Mouse (Mus musculus): Measurements from ENCODE around the gene Exoc3l. TPM values are rescaled to one million over a fixed set of nuclear protein-coding genes. Genes with fewer than 3 reads are reported as not detected.

Gene Exoc3l
- polyA plus RNA-seq, 1 experiment: 1.4 TPM

DNA sequence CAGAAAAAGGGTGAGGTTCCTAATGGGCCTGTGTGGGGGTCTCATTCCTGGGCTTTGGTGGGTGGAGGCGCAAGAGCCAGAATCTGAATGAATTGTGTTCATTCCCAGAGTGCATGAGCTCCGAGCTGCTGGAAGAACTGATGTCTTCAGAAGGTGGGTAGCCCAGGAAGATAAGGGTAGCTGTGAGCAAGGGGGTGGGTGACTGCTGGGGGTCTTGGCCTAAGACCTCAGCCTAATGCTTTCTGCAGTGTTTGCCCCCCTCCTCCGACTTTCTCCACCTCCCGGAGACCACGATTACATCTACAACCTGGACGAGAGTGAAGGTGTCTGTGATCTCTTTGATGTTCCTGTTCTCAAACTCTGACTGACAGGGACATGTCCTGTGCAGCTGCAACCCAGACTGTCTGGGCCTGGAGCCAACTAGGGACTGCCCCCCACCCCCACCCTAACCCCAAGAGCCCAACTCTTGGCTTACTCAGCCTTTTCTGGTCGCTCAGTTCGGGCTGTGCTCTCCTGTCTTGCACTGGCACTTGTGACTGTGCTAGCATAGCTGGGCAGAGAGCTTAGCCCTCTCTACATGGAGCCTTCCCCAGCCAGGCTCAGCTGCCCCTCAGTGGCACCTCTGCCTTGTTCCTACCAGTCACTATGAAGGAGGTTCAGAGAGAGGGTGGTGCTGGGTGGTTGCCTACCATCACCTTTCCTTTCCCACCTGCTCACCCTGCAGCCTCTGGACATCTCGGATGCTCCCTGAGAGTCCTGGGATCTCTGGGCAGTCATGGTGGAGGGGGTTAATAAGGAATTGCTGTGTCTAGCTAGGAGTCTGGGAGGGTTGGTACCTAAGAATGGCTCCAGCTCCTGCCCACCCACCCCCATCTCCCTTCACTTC is 8.7 kb upstream of the Exoc3l start:
- TF ChIP-seq GATA1 (IDR thresholded peaks at IDR 0.05; ENCODE audit: low read length): no peak

DNA sequence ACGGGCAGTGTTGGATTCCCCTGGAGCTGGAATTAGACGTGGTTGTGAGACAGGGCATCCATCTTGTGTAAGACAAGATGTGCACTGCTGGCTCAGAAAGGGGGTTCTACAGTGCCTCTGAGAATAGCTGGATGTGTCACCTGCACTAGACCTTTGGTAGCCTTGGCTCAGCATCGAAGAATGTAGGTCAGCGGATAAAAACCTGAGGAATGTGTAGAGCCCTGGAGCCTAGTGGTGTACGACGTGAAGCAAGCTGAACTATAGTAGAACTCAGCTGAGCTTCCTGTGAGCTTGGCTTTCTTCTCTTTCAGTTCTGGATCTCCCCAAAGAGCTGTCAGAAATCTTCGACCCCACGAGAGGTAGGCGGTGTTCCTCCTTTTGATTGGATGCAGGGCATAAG is 8.0 kb upstream of the Exoc3l start:
- no peak for TF ChIP-seq GATA1 (IDR thresholded peaks at IDR 0.05; ENCODE audit: low read length)

DNA sequence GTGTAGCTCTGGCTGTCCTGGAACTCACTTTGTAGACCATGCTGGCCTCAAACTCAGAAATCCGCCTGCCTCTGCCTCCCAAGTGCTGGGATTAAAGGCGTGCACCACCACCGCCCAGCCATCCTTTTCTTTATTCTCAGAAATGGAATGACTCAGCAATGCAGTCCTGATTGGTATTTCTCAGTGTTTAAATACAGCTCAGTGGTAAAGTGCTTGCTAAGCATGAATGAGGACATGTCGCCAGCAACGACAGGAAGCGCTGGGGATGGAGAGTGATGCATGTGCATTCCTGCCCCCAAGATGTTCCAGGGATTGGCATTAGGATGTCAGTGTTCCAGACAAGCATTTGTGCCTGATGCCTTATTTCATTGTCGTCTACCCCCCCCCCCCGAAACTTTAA is 7.5 kb upstream of the Exoc3l start:
- no peak for TF ChIP-seq GATA1 (IDR thresholded peaks at IDR 0.05; ENCODE audit: low read length)

DNA sequence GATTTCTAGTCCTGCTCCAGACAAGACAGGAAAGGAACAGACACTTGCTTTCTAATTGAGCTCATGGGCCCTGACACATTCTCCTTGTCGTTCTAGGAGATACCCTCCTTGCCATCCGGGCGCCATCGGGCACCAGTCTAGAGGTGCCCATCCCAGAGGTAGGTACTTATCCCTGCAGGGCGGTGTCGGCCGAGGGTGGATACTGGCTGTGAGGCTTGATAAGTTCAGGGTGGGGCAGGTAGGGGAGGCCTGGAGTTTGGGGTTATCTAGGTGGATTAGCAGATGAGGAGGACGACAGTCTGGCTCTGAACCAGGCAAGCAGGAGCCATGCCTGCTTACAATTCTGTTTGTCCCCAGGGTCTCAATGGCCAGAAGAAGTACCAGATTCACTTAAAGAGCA is 4.1 kb upstream of the Exoc3l start:
- TF ChIP-seq GATA1 (IDR thresholded peaks at IDR 0.05; ENCODE audit: low read length): no peak

DNA sequence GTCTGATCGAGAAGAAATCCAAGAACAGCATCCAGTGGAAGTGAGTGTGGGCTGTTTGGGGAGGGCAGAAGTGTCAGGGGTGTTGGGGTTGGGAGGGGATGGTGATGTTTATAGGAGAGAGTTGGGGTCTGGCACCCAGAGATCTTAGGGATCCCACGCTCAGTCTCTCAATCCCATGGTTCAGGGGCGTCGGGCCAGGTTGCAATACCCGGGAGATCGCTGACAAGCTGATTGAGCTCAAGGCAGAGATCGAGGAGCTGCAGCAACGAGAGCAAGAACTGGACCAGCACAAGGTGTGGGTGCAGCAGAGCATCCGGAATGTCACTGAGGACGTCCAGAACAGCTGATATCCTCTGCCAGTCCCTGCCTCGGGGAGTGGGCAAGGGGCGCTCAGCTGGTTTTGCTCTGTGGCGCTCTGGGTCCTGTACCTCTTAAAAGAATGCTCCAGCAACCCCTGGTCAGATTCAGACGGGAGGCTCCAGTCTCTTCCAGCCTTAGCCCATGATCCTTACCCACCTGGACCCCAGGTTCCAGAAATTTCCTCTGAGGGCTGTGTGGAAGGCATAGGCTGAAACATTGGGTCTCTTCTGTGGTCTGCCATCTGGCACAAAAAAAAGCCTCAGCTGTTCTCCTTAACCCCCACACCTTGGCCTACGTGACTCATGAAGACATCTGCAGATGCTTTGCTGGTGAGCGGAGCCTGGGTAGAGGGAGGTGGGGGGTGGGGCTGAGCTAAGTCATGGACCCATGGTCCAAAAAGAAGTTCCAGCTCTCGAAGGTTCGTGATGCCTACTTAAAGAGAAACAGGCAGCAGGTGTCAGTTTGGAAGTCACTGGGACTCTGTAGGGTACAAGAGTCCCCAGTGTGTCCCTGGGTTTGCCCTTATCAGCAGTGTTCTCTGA is 2.7 kb upstream of the Exoc3l start:
- TF ChIP-seq GATA1 (IDR thresholded peaks at IDR 0.05; ENCODE audit: low read length): no peak

DNA sequence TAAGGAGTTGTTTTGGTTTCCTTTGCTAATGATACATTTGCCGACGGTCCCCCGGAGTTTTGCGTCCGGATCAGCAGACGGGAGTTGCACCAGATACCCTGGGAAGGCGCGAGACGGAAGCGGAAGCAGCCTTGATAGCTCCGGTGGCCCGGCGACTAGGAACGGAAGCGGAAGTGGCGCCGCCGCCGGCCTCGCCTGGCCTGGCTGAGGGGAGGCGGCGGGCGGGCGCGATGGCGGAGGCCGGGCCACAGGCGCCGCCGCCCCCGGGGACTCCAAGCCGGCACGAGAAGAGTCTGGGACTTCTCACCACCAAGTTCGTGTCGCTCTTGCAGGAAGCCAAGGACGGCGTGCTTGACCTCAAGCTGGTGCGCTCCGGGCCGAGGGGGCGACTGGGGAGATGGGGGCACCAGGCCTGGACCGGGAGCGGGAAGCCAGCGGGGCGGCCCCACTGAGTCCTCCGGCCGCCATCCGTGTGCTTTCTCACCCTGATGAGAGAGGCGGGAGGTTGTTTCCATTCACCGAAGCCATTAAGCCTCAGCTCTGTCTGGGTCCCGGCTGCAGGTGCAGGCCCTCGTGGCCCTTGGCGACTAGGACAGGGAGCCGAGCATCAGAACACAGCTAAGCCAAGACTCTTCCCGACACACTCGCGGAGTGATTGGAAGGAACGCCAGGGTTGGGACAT is 1.8 kb upstream of the Exoc3l start, which contains the start of gene E2f4:
Gene E2f4 (plus strand): TSS at position 153 of the 682 bp plus-strand sequence.
- TF ChIP-seq GATA1 (IDR thresholded peaks at IDR 0.05; ENCODE audit: low read length): no peak

DNA sequence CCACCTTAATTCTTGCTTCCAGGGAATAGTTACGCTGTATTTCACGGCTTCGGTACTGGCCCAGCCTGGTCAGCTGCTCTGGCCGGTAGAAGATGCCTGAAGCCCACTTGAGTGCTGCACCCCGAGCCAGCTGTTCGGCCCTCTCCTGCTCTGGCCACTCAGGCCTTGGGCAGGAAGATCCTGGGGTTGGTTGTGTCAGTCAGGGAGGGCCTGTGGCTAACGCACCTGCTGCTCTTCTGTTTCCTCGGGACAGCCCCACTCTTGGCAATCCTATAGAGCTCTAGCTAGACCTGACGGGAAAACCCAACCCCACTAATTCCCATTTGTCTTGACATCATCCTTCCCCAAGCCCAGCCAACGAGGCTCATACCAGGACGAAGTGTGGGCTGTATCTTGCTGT is 645 bp downstream of the Exoc3l start:
- TF ChIP-seq GATA1 (IDR thresholded peaks at IDR 0.05; ENCODE audit: low read length): no peak

DNA sequence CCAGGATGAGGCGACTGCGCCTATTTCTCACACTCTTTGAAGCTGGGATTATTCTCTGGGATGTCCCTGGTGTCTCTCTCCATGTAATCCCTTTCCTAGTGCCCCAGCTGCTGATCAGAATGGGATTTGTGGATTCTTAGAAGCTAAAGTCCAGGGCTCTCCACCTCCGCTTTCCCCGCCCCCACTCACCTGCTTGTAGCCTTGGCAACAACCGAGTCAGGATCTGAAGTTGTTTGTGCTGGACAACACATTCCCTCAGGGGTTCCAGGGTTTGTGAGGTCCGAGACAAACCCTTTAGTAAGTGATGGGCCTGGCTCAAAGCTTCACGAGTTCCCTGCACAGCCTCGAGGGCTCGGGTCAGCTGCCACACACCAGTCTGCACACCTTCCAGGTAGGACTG is 1.1 kb downstream of the Exoc3l start:
- no peak for TF ChIP-seq GATA1 (IDR thresholded peaks at IDR 0.05; ENCODE audit: low read length)

DNA sequence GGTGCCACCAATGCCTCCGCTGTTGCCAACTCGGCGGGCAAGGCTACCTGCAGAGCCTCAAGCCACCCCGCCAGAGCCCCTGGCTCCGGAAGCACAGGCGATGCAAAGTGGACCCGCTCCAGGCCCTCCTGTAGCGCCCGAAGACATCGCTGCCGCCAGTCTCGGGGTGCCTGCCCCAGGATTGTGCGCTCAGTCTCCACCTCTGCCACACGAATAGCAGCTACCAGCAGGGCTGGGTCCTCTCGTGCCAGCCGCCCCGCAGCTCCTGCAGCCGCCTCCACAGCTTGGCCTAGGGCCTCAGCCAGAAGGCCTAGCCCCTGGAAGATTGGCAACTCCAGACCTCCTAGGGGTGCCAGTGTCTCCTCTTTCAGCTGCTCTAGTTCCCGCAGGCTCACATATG is 2.5 kb downstream of the Exoc3l start:
- TF ChIP-seq GATA1 (IDR thresholded peaks at IDR 0.05; ENCODE audit: low read length): no peak

DNA sequence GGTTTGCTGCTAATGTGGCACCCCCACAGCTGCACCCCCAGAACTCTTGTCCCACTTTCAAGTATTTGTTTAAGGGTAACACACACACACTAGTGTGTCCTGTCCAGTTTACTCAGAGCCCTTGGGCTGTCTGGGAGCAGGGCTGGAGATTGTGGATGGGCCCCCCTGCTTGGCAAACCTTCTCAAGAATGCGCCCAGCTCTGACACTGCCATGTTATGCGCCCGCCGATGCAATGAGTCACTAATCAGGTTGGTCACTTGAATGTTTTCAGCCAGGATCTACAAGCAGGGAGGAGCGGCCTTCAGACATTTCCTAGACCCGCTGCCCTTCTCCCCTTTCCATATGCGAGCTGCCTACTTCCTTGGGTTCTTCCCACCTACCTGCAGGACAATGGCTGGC is 3.4 kb downstream of the Exoc3l start:
- no peak for TF ChIP-seq GATA1 (IDR thresholded peaks at IDR 0.05; ENCODE audit: low read length)

DNA sequence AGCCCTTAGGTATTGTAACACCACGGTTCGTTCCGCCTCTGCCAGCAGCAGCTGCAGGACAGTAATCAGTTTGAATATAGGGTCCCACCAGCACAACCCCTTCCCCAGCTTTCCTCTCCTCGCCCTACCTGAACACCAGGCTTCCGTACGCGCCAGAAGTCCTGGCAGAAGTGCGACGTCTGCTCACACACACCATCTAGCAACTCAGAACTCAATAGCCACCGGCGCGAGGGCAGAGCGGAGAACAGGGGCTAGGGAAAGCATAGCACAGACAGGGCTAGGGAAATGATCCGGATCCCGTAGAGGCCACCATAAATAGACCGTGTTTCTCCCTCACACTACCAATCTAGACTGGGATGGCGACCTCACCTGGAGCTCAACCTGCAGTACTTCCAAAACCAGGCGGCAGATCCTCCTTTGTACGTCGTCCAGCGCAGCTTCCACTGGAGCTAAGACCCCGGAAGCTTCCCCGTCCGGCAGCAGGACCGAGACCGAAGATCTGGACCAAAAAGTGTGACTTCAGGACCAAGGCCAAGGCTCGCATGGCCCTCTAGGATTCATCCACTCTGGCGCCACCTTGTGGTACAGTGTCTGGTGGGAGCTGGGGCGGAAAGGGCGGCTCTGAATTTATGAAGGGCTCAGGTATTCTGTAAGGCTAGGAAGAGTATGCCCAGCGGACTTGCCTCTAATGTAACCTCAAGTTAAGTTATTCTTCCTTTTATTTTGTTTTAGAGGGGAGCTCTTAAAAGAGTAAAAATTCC is 5.2 kb downstream of the Exoc3l start:
- no peak for TF ChIP-seq GATA1 (IDR thresholded peaks at IDR 0.05; ENCODE audit: low read length)

DNA sequence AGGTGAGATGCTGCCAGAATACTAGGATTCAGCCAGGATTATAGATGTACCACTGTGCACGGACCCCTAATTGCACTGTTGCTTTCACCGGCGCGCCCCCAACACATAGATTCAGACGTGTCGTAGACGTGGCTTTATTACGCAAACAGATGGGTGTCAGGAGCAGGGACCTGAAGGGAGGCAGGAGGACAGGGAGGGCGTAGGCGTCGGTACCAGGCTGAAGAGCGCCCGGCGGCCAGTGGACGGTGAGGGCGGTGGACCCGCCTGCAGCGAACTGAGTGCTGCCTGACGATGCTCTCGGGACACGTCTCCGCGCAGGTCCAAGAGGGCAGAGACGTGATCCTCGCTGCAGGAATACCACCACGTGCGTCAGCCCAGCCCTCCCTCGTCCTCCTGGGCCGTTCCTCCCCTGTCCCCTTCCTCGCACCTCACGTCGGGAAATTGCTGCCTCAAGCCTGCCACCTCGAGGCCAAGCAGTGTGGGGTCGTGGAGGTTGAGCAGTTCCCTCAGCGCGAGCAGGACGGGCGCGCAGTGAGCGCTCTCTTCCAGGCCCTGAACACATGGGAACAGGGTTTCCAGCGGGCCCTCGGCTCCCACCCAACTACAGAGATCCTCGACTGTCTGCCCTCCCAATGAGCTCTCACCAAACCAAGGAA is 6.0 kb downstream of the Exoc3l start, which contains the start of gene 4931428F04Rik:
Gene 4931428F04Rik (minus strand): TSS at position 60 of the 656 bp plus-strand sequence.
- TF ChIP-seq GATA1 (IDR thresholded peaks at IDR 0.05; ENCODE audit: low read length): no peak

DNA sequence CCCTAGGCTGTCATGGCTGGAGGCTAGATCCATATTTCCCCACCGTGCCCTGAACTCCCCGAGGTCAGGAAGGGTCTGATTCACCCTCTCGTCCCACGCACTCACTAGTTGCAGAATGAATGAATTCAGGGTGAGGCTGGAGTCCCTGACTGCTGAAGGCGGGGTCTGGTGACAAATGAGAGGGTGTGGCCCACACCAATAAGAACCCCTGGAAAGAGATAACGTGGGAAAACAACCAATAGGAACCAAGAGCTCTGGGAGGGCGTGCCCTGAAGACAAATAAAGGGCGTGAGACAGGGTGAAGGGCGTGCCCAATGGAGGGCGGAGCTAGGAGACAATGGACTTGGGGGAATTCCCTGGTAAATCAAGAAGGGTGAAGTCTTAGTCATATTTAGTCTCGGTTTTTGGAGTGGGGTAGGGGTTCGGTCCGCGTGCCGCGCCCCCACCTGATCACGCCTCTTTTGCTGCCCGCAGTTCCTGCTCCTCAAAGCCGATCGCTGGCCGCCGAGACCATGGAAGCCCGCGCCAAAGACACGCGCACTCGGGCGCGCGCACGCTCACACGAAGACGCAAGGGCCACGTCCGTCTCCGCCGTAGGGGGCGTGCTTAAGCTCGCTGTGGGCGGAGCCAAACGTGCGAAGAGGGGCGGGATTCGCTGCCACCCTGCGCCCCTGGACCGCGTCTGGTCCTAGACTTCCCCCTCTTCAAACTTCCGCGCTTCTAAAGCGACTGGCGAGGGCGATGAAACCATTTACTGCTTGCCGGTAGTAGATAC is 6.8 kb downstream of the Exoc3l start:
- TF ChIP-seq GATA1 (IDR thresholded peaks at IDR 0.05; ENCODE audit: low read length): no peak

DNA sequence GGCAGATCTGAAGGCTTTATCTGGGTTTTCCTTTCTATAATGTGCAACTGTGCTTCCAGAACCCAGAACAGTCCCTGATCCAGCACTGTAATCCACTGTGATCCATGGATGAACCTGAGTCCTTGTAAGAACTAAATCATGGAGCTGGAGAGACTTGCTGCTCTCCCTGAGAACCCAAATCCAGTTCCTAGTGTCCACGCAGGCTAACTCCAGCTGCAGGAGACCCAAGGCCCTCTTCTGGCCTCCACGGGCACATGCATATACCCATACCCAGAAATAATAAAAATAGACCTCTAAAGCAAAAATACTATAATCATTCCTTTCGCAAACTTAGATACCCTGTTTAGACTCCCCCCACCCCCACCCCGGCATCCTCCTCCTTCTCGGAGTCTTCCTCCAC is 7.7 kb downstream of the Exoc3l start:
- no peak for TF ChIP-seq GATA1 (IDR thresholded peaks at IDR 0.05; ENCODE audit: low read length)
